Mouse (Mus musculus) G1E-ER4 (cell line): Measurements from ENCODE around the gene Clp1. TPM values are rescaled to one million over a fixed set of nuclear protein-coding genes. Genes with fewer than 3 reads are reported as not detected.

ENCODE experiments used
- GATA1 ChIP-seq: IDR thresholded peaks from one replicate; pipeline ENCODE4 v1.8.0; 2012; ENCODE audit warnings: low read length, inconsistent platforms
- polyA plus RNA-seq: library from polyadenylated mRNA; stranded (reverse); fragments of >175 nt; gene quantifications from 2 replicates; pipeline ENCODE4 v1.2.3, GENCODE M21; 2012

Clp1 gene
- polyA plus RNA-seq, 1 experiment, result 0.84 TPM

- TF ChIP-seq GATA1, result no peak
Observed at GRCm38 (mm10) chr2:84726716-84727115, 434 bp downstream of the Clp1 start.

- TF ChIP-seq GATA1, result no peak
Observed at GRCm38 (mm10) chr2:84725770-84726169, 1.4 kb downstream of the Clp1 start.

DNA sequence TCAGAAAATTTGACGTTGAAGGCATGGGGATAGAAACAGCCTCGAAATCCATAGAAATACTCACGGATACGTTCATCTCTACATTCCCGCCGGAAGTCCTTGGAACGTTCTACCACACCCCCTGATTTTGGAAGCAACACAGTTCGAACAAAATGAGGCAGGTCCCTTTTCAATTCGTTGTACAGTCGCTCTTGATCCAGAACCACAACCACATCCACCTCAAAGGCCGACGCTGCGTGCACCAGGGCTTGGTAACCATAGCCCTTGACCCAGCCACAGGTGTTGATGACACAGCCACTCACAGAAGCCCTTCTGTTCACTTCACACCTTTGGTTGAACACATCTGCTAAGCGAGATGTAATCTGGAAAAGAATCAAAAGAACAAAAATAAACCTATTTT lies 3.3 kb downstream of the Clp1 start:
- TF ChIP-seq GATA1, result no peak

DNA sequence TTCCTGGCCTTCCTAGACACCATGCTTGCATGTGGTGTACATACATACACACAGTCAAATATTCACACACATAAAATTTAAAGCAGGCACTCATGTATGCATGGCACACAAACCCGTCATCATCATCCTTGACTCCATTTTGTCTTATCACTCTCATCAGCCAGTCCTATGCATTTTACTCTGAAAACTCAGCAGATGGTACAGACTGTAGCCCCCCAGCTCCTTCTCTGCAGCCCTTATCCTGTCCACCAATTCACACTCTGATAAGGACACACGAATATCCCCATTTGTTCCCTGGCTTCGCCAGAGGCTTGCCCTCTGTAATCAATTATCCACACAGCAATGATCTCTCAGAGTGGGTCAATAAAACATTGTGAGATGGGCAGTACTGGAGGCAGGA lies 6.0 kb downstream of the Clp1 start:
- TF ChIP-seq GATA1, result no peak

GRCm38 (mm10) chr2:84720718-84721117 lies 6.4 kb downstream of the Clp1 start:
- TF ChIP-seq GATA1, result no peak

- TF ChIP-seq GATA1, result no peak
Observed at GRCm38 (mm10) chr2:84717357-84717756, 9.8 kb downstream of the Clp1 start.

DNA sequence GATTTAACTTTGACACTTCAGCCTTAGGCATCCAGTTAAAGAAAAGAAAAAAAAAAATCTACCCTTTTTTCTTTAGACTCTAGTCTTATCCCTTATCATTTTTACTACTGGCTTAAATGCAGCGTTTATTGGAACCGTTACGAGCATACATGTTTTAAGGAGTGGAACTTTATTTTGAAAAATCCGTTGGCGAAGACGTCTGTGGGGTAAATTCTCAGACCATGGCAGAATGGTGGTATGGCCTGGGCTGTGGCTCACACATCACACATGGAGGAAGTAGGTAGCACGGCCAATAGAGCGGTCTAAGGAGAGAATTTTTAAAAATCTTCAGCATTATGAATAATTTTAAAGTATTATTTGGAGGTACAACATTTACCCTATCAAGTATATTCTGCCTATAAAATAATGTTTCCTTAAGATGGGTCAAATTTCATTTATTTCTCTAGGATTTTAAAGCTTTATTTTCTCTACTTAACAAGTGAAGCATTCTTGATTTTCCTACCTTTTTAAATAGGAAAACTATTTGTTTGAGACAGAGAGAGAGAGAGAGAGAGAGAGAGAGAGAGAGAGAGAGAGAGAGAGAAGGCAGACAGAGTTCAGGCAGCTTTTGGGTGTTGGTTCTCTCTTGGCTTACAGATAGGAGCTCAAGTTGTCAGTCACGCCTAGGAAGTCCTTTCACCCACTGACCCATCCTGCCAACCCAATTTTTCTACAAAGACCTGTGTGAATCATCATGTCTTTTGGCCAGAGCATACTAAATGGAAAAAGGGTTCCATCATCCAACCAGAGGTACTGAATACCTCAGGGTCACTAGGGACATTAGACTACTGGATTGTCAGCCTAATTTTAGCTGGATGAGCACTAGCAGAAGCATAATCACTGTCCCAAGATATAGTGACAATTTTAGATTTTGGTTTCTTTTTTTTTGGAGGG lies 10.5 kb downstream of the Clp1 start:
- no peak for TF ChIP-seq GATA1

DNA sequence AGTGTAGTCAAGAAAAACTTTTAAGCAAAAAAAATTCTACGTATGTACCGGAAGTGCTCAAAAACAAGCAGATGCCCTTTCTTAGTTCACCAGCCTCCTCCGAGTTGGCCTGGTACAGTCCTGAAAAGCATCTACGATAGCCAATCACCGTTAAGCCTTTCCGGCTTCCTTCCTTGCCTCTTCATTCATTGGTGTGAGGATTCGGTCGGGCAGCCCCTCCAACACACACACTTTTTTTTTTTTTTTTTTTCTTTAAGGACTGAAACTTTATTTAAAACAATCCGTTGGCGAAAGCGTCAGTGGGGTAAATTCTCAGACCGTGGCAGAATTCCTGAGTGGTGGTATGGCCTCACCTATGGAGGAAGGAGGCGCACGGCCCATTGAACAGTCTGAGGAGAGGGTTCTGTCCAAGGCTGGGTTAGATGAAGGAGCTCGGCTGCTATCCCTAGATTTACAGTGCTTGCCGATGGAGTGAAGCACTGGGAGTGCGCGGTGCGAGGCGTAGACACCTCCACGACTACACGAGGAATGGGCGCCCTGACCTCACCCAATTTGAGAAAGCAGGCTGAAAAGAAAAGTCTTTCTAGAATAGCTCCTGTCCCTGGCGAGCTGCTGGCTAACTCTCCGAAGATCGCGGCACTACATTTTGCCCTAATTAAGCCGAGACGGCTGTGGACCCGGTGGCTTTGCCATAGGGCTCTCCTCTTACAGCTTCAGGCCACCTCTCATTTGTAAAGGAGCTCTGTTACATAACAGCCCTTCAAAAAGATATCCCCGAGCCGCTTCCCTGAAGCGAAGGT lies 11.4 kb downstream of the Clp1 start:
- TF ChIP-seq GATA1, result no peak

GRCm38 (mm10) chr2:84714811-84715561 lies 12.2 kb downstream of the Clp1 start, which contains the start of gene Zdhhc5:
Zdhhc5 (minus strand) TSS chr2:84715180.
- TF ChIP-seq GATA1, result no peak

- TF ChIP-seq GATA1, result no peak
Observed at GRCm38 (mm10) chr2:84714422-84714810, 12.7 kb downstream of the Clp1 start.

GRCm38 (mm10) chr2:84711898-84712297 lies 15.3 kb downstream of the Clp1 start:
- TF ChIP-seq GATA1, result no peak

DNA sequence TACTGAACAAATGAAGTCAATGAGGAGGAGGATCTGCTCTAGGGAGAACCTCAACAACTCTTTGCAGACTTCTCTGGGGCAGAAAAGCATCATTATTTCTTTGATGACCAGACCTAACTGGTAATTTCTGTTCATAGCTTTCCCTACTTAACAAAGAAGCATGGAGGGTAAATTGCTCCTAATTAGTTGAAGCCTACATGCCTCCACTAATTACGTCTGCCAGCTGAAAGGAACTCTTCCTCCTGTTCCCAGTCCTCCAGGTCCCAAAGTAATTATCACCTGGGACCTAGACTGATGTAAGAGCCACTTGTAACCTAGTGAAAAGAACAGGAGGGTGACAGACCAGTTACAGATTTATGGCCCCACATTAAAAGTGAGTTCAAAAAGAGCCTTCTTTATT lies 19.6 kb downstream of the Clp1 start:
- TF ChIP-seq GATA1, result no peak

- no peak for TF ChIP-seq GATA1
Observed at GRCm38 (mm10) chr2:84705295-84705694, 21.9 kb downstream of the Clp1 start.

DNA sequence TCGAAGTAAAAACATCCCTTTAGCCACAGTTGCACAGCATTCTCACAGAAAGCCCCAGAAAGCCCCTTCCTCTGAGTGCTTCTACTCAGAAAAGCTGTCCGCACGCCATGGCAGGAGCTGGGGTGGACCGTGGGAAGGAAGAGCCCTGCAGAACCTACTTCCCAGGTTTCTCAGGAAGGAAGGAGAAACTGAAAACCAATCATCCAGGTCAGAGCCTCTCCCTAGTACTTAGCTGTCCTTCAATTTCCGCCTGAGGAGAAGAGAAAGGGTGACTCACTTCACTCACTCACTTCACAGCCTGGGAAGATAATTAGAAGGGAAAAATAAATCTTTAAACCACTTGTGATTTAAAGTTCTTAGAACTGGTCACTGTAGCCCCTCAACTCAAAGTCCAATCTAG lies 22.8 kb downstream of the Clp1 start:
- TF ChIP-seq GATA1, result no peak

GRCm38 (mm10) chr2:84703497-84703896 lies 23.7 kb downstream of the Clp1 start:
- peak; percentile 51 for TF ChIP-seq GATA1

DNA sequence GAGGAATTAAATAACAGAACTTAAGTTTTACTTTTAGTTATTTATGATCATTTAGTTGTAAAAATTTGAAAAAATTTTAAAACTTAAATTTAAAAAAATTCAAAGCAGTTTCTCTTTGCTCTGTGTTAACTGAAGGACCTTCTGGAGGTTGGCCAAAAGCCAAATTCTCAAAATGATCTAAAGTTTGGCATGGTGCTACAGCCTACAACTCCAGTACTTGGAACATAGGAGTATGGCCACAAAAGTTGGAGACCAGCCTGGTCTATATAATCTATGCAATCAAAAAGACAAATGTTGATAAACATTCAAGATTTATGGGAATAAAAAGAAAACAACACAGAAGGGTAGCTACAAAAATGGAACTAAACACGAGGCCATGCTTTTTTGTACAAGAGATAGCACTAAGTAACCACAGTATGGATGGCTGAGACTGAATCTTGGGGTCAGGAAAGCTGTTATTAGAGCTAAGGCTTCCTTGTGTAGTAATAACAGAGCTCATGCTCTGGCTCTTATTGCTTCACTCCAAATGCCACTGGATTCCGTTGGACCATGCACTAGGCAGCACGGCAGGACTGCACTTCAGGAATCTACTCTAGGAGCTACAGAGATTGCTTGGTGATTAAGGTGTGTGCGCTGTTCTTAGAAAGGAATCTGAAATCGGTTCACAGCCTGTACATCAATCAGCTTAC lies 32.0 kb downstream of the Clp1 start:
- TF ChIP-seq GATA1, result no peak
